9 mouse cellular contexts compared by ENCODE assay signal in the genomic region with DNA sequence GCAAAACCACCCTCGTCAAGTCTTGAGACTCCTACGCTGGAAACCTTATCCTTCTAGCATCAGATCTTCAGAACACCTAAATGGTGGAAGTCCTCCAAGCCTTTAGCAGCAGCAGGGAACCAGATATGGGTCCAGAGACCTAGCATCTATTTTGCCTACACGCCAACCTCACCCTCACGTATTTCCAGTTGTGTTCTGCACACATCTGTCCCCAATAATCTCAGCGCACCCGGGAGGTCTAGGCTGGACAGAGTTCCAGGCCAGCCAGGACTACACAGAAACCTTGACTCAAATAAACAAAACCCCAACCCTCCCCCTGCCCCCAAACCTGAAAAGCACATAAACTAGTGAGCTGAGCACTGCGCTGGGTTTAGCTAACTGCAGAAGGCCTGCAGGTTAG. TPM values are rescaled to one million over a fixed set of nuclear protein-coding genes. Genes with fewer than 3 reads are reported as not detected.
DNase-seq lines count a peak whose midpoint lies in the region; ATAC-seq and TF ChIP-seq lines count a peak whose summit lies in the region.
"Had no signal": no experiment of that assay in that cellular context is flagged by ENCODE, and none has a peak within 500 bp of the region (broad histone marks: within the 10 kb centered on the region; RNA-seq: fewer than 3 reads in every experiment).

No protein-coding gene starts in this region.

- H3K4me1 ChIP-seq in heart, adult 2 months (ENCODE audit: control insufficient read depth, insufficient read depth, low read length) = peaks cover 8% of the 10 kb centered on the region
- peaks cover 37% of the 10 kb centered on the region for H3K4me1 ChIP-seq in G1E (ENCODE audit: insufficient read depth, low read depth, low read length)
- H3K4me1 ChIP-seq in forebrain, postnatal 0 days (ENCODE audit: insufficient read depth) = peaks cover 25% of the 10 kb centered on the region
- peaks cover 57% of the 10 kb centered on the region for H3K4me1 ChIP-seq in liver, embryonic 15.5 days (replicated peaks)

- H3K9me3 ChIP-seq in G1E (replicated peaks) = peaks cover 31% of the 10 kb centered on the region
- no peaks in the 10 kb centered on the region for H3K9me3 ChIP-seq in forebrain, postnatal 0 days (ENCODE audit: low read length)
- H3K9me3 ChIP-seq in liver, embryonic 15.5 days (replicated peaks) = 0 out of 2 replicates have a peak, but pooled peaks cover 3% of the 10 kb centered on the region

- intact Hi-C loops in heart, adult 2 months (cut with DNase I) = no loop called here
- intact Hi-C loops in heart, postnatal 14 days (cut with DNase I) = no loop called here
- intact Hi-C loops in left cerebral cortex, postnatal 14 days (cut with DNase I) = no loop called here

- peak in 1 of 2 experiments; percentile 31 for DNase-seq in heart, adult 2 months
- no peak for DNase-seq in heart, postnatal 14 days
- DNase-seq in G1E (ENCODE audit: low spot score) = no peak
- no peak for DNase-seq in forebrain, postnatal 0 days
- DNase-seq in thymus, postnatal 0 days (ENCODE audit: low spot score) = no peak
- no peak for DNase-seq in left cerebral cortex, postnatal 14 days (ENCODE audit: low spot score in 2 of 2)

- no peak for TF ChIP-seq CTCF in heart, adult 2 months (IDR thresholded peaks at IDR 0.05)
- TF ChIP-seq CTCF in G1E (IDR thresholded peaks at IDR 0.05; ENCODE audit: low read depth, low read length) = no peak
- no peak for TF ChIP-seq CTCF in forebrain, postnatal 0 days (IDR thresholded peaks at IDR 0.05; ENCODE audit: low read depth)

- ATAC-seq in G1E (ENCODE audit: extremely low read depth, insufficient number of reproducible peaks, low FRiP score, poor library complexity, severe bottlenecking) = no peak
- ATAC-seq in forebrain, postnatal 0 days = no peak
- ATAC-seq in liver, embryonic 15.5 days (ENCODE audit: insufficient read depth) = no peak
- ATAC-seq in megakaryocyte progenitor cell, adult 5-6 weeks (replicated peaks; ENCODE audit: poor library complexity) = no peak

- peak overlapping the region; percentile 60 for H3K27ac ChIP-seq in heart, adult 2 months
- H3K27ac ChIP-seq in forebrain, postnatal 0 days (ENCODE audit: low read depth, low read length) = peak overlapping the region; percentile 76
- peak overlapping the region; percentile 64 for H3K27ac ChIP-seq in liver, embryonic 15.5 days (replicated peaks)

- no peaks in the 10 kb centered on the region for H3K27me3 ChIP-seq in heart, adult 2 months (ENCODE audit: control insufficient read depth, insufficient read depth, low read length)
- H3K27me3 ChIP-seq in G1E (ENCODE audit: insufficient read depth, low read length) = no peaks in the 10 kb centered on the region
- H3K27me3 ChIP-seq in forebrain, postnatal 0 days (ENCODE audit: insufficient read depth, low read length) = no peaks in the 10 kb centered on the region
- H3K27me3 ChIP-seq in liver, embryonic 15.5 days = no peaks in the 10 kb centered on the region

- no peak overlapping the region for H3K9ac ChIP-seq in heart, adult 2 months (ENCODE audit: low read depth, low read length)
- H3K9ac ChIP-seq in forebrain, postnatal 0 days = peak overlapping the region; percentile 39; the same call in 1 of the 2 replicates
- H3K9ac ChIP-seq in liver, embryonic 15.5 days = no peak overlapping the region

- no peak for TF ChIP-seq POLR2A in heart, adult 2 months (IDR thresholded peaks at IDR 0.05; ENCODE audit: insufficient read depth, low read depth, low read length)

- H3K4me3 ChIP-seq in heart, adult 2 months = peak overlapping the region; percentile 1; the same call in 1 of the 2 replicates
- peak overlapping the region; percentile 55; the same call in 1 of the 2 replicates for H3K4me3 ChIP-seq in G1E (ENCODE audit: low read depth, low read length)
- H3K4me3 ChIP-seq in forebrain, postnatal 0 days (ENCODE audit: low read depth, low read length) = peak overlapping the region; percentile 17
- H3K4me3 ChIP-seq in liver, embryonic 15.5 days (replicated peaks) = peak overlapping the region; percentile 18; the same call in 1 of the 2 replicates

- H3K79me2 ChIP-seq in heart, adult 2 months (replicated peaks; ENCODE audit: control insufficient read depth, insufficient read depth, low read length) = no peaks in the 10 kb centered on the region

- H3K36me3 ChIP-seq in heart, adult 2 months (ENCODE audit: control insufficient read depth, insufficient read depth, low read length) = no peaks in the 10 kb centered on the region
- peaks cover 12% of the 10 kb centered on the region for H3K36me3 ChIP-seq in G1E (replicated peaks)
- no peaks in the 10 kb centered on the region for H3K36me3 ChIP-seq in forebrain, postnatal 0 days (ENCODE audit: insufficient read depth)
- H3K36me3 ChIP-seq in liver, embryonic 15.5 days (replicated peaks) = no peaks in the 10 kb centered on the region

- peak overlapping the region; percentile 72 for H3K4me2 ChIP-seq in forebrain, postnatal 0 days (ENCODE audit: low read depth)
- peak overlapping the region; percentile 94 for H3K4me2 ChIP-seq in liver, embryonic 15.5 days

- 34% methylated on average over 7 of the region's 7 CpGs for WGBS in heart, adult 2 months
- WGBS in forebrain, postnatal 0 days = 9% methylated on average over 7 of the region's 7 CpGs
- 27% methylated on average over 7 of the region's 7 CpGs for WGBS in liver, embryonic 15.5 days (ENCODE audit: insufficient replicate concordance)

- TF ChIP-seq EP300 in heart, adult 2 months (IDR thresholded peaks at IDR 0.05; ENCODE audit: insufficient read depth, low read depth, low read length) = no peak

RNA-seq across cellular contexts. Expression of a gene that starts 3.4 kb away (rescaled TPM):
- 1 to 10 TPM; 6.7 to 9.1 TPM for total RNA-seq in heart, adult 2 months (2021)
- 4.0 and 5.5 TPM in 2 replicates for polyA plus RNA-seq in heart, adult 2 months (2012; rRNA removed)
- total RNA-seq in heart, postnatal 14 days (2021) = 10 to 100 TPM; 12.0 TPM
- total RNA-seq in G1E (2014; fragmentation: Nextera tagmentation) (21.1 and 23.7 TPM in 2 replicates), G1E (2017) (12.4 and 12.9 TPM in 2 replicates)
- polyA plus RNA-seq in G1E (2012) = 21.8 and 22.8 TPM in 2 replicates
- total RNA-seq in forebrain, postnatal 0 days (2014; rRNA removed) = 10.5 and 16.4 TPM in 2 replicates
- polyA plus RNA-seq in forebrain, postnatal 0 days (2015; fragmentation: Nextera tagmentation; extraction: Ambion mirVana) = 13.5 and 15.4 TPM in 2 replicates
- 9.1 and 9.5 TPM in 2 replicates for polyA plus RNA-seq in liver, embryonic 15.5 days (2015; fragmentation: Nextera tagmentation; extraction: Ambion mirVana)
- 7.2 and 7.4 TPM in 2 replicates for polyA plus RNA-seq in thymus, postnatal 0 days (2015; fragmentation: Nextera tagmentation; extraction: Ambion mirVana)
- total RNA-seq in left cerebral cortex, postnatal 14 days (2021) = 10 to 100 TPM in 1 of 2 experiments, 1 to 10 TPM in 1; 8.7 to 11.9 TPM
- total RNA-seq in megakaryocyte progenitor cell, adult 5-6 weeks (2015) = 5.3 and 5.7 TPM in 2 replicates
- 2.8 and 4.1 TPM in 2 replicates for total RNA-seq in megakaryocyte progenitor cell, adult 5-6 weeks (2017)

RNA-seq across cellular contexts. Expression of a gene that starts 3.9 kb away (rescaled TPM):
- 1 to 10 TPM; 1.5 to 2.4 TPM for total RNA-seq in heart, adult 2 months (2021)
- 2.5 and 4.0 TPM in 2 replicates for polyA plus RNA-seq in heart, adult 2 months (2012; rRNA removed)
- 1 to 10 TPM; 2.6 to 2.7 TPM for total RNA-seq in heart, postnatal 14 days (2021)
- 2.1 and 3.8 TPM in 2 replicates for total RNA-seq in G1E (2014; fragmentation: Nextera tagmentation)
- 0.49 and 0.64 TPM in 2 replicates for total RNA-seq in G1E (2017)
- 0.17 and 0.18 TPM in 2 replicates for polyA plus RNA-seq in G1E (2012)
- total RNA-seq in forebrain, postnatal 0 days (2014; rRNA removed) = 2.3 and 5.0 TPM in 2 replicates
- polyA plus RNA-seq in forebrain, postnatal 0 days (2015; fragmentation: Nextera tagmentation; extraction: Ambion mirVana) = 5.6 and 6.4 TPM in 2 replicates
- polyA plus RNA-seq in liver, embryonic 15.5 days (2015; fragmentation: Nextera tagmentation; extraction: Ambion mirVana) = 0.13 and 0.20 TPM in 2 replicates
- polyA plus RNA-seq in thymus, postnatal 0 days (2015; fragmentation: Nextera tagmentation; extraction: Ambion mirVana) = 0.51 and 0.64 TPM in 2 replicates
- 1 to 10 TPM; 3.1 to 3.3 TPM for total RNA-seq in left cerebral cortex, postnatal 14 days (2021)
- not detected in 2 replicates for total RNA-seq in megakaryocyte progenitor cell, adult 5-6 weeks (2015)
- total RNA-seq in megakaryocyte progenitor cell, adult 5-6 weeks (2017) = 0.29 TPM in 1 of 2 replicates, not detected in the other

RNA-seq across cellular contexts. Expression of a gene that starts 13.6 kb away (rescaled TPM):
- 1 to 10 TPM; 6.9 to 8.3 TPM for total RNA-seq in heart, adult 2 months (2021)
- 7.6 and 8.8 TPM in 2 replicates for polyA plus RNA-seq in heart, adult 2 months (2012; rRNA removed)
- 10 to 100 TPM; 14.4 to 15.5 TPM for total RNA-seq in heart, postnatal 14 days (2021)
- total RNA-seq in G1E (2014; fragmentation: Nextera tagmentation) (29.4 and 34.4 TPM in 2 replicates), G1E (2017) (0.98 and 1.7 TPM in 2 replicates)
- polyA plus RNA-seq in G1E (2012) = 60.0 and 62.8 TPM in 2 replicates
- total RNA-seq in forebrain, postnatal 0 days (2014; rRNA removed) = 47.1 and 47.8 TPM in 2 replicates
- polyA plus RNA-seq in forebrain, postnatal 0 days (2015; fragmentation: Nextera tagmentation; extraction: Ambion mirVana) = 10.0 and 11.9 TPM in 2 replicates
- polyA plus RNA-seq in liver, embryonic 15.5 days (2015; fragmentation: Nextera tagmentation; extraction: Ambion mirVana) = 1.2 and 1.5 TPM in 2 replicates
- polyA plus RNA-seq in thymus, postnatal 0 days (2015; fragmentation: Nextera tagmentation; extraction: Ambion mirVana) = 0.91 and 1.2 TPM in 2 replicates
- 10 to 100 TPM; 17.9 to 22.0 TPM for total RNA-seq in left cerebral cortex, postnatal 14 days (2021)
- 6.8 and 9.0 TPM in 2 replicates for total RNA-seq in megakaryocyte progenitor cell, adult 5-6 weeks (2015)
- 1.9 and 2.2 TPM in 2 replicates for total RNA-seq in megakaryocyte progenitor cell, adult 5-6 weeks (2017)

RNA-seq across cellular contexts. Expression of a gene that starts 35.0 kb away (rescaled TPM):
- not detected for total RNA-seq in heart, adult 2 months (2021)
- polyA plus RNA-seq in heart, adult 2 months (2012; rRNA removed) = 0.31 TPM in 1 of 2 replicates, not detected in the other
- not detected for total RNA-seq in heart, postnatal 14 days (2021)
- total RNA-seq in G1E (2014; fragmentation: Nextera tagmentation) (not detected in 2 replicates), G1E (2017) (0.17 TPM in 1 of 2 replicates, not detected in the other)
- polyA plus RNA-seq in G1E (2012) = not detected in 2 replicates
- 30.9 and 43.7 TPM in 2 replicates for total RNA-seq in forebrain, postnatal 0 days (2014; rRNA removed)
- polyA plus RNA-seq in forebrain, postnatal 0 days (2015; fragmentation: Nextera tagmentation; extraction: Ambion mirVana) = 32.0 and 52.1 TPM in 2 replicates
- polyA plus RNA-seq in liver, embryonic 15.5 days (2015; fragmentation: Nextera tagmentation; extraction: Ambion mirVana) = not detected in 2 replicates
- not detected in 2 replicates for polyA plus RNA-seq in thymus, postnatal 0 days (2015; fragmentation: Nextera tagmentation; extraction: Ambion mirVana)
- total RNA-seq in left cerebral cortex, postnatal 14 days (2021) = 10 to 100 TPM; 38.3 to 57.6 TPM
- total RNA-seq in megakaryocyte progenitor cell, adult 5-6 weeks (2015) = not detected in 2 replicates
- not detected in 2 replicates for total RNA-seq in megakaryocyte progenitor cell, adult 5-6 weeks (2017)

RNA-seq across cellular contexts. Expression of a gene that starts 52.9 kb away (rescaled TPM):
- not detected for total RNA-seq in heart, adult 2 months (2021)
- polyA plus RNA-seq in heart, adult 2 months (2012; rRNA removed) = not detected in 2 replicates
- not detected for total RNA-seq in heart, postnatal 14 days (2021)
- not detected in 2 replicates for total RNA-seq in G1E (2014; fragmentation: Nextera tagmentation)
- total RNA-seq in G1E (2017) = 0.29 TPM in 1 of 2 replicates, not detected in the other
- polyA plus RNA-seq in G1E (2012) = not detected in 2 replicates
- not detected in 2 replicates for total RNA-seq in forebrain, postnatal 0 days (2014; rRNA removed)
- polyA plus RNA-seq in forebrain, postnatal 0 days (2015; fragmentation: Nextera tagmentation; extraction: Ambion mirVana) = not detected in 2 replicates
- not detected in 2 replicates for polyA plus RNA-seq in liver, embryonic 15.5 days (2015; fragmentation: Nextera tagmentation; extraction: Ambion mirVana)
- polyA plus RNA-seq in thymus, postnatal 0 days (2015; fragmentation: Nextera tagmentation; extraction: Ambion mirVana) = 0.23 and 0.28 TPM in 2 replicates
- not detected for total RNA-seq in left cerebral cortex, postnatal 14 days (2021)
- total RNA-seq in megakaryocyte progenitor cell, adult 5-6 weeks (2015) = not detected in 2 replicates
- not detected in 2 replicates for total RNA-seq in megakaryocyte progenitor cell, adult 5-6 weeks (2017)
- total RNA-seq: left cerebral cortex, adult 8-10 months had no signal

Comparison
In these comparisons a context has a peak if more than half of its experiments do, and no peak if none do; other contexts are left out.
1. H3K4me3 ChIP-seq: peak in every context shown above with its lines; median percentile 55 in G1E; 18 in liver, embryonic 15.5 days; 17 in forebrain, postnatal 0 days; 1 in heart, adult 2 months.